Mouse (Mus musculus) hindbrain, embryonic 16.5 days (tissue): Measurements from ENCODE around the gene Adam8. TPM values are rescaled to one million over a fixed set of nuclear protein-coding genes. Genes with fewer than 3 reads are reported as not detected.

Source experiments
- ATAC-seq: fragments of 200-750 bp; cut with Nextera tagmentation; 2 replicates; pipeline ENCODE4 v1.8.0; 2017; ENCODE audit warnings: moderate TSS enrichment, moderate library complexity
- H3K27ac ChIP-seq: fragments of 300-500 bp; sonication (generic); 2 replicates; pipeline ENCODE4 v1.5.1; 2014; ENCODE audit warnings: low read depth, mild to moderate bottlenecking, control low read depth, low read length, moderate library complexity
- H3K27me3 ChIP-seq: fragments of 300-500 bp; sonication (generic); replicated peaks from 2 replicates; pipeline ENCODE4 v1.6.1; 2014; ENCODE audit warnings: low read length; ENCODE audit not compliant: control insufficient read depth, insufficient read depth
- H3K36me3 ChIP-seq: fragments of 300-500 bp; sonication (generic); 2 replicates; pipeline ENCODE4 v1.6.1; 2014; ENCODE audit warnings: mild to moderate bottlenecking, low read length, moderate library complexity, mixed read lengths; ENCODE audit not compliant: control insufficient read depth, insufficient read depth
- H3K4me1 ChIP-seq: fragments of 300-500 bp; sonication (generic); 2 replicates; pipeline ENCODE4 v1.6.1; 2014; ENCODE audit warnings: low read depth, low read length; ENCODE audit not compliant: control insufficient read depth, insufficient read depth
- H3K4me2 ChIP-seq: fragments of 300-500 bp; sonication (generic); 2 replicates; pipeline ENCODE4 v1.6.1; 2014; ENCODE audit warnings: mild to moderate bottlenecking, low read length, control low read depth, moderate library complexity
- H3K4me3 ChIP-seq: fragments of 300-500 bp; sonication (generic); 2 replicates; pipeline ENCODE4 v1.5.1; 2014; ENCODE audit warnings: mild to moderate bottlenecking, low read length, control low read depth, moderate library complexity
- H3K9ac ChIP-seq: fragments of 300-500 bp; sonication (generic); 2 replicates; pipeline ENCODE4 v1.6.1; 2014; ENCODE audit warnings: low read depth, mild to moderate bottlenecking, control low read depth, low read length, moderate library complexity
- H3K9me3 ChIP-seq: fragments of 300-500 bp; sonication (generic); 2 replicates; pipeline ENCODE4 v1.6.1; 2014; ENCODE audit warnings: mild to moderate bottlenecking, low read length, moderate library complexity; ENCODE audit not compliant: control insufficient read depth
- WGBS: fragments of 180-500 bp; shearing (Covaris S2); extraction: QIAGEN DNeasy Blood & Tissue Kit; methylation state at CpG from one replicate; pipeline ENCODE4 v1.1.7; 2014; 5-methylcytosine and 5-hydroxymethylcytosine counted together
- polyA plus RNA-seq: library from polyadenylated mRNA; unstranded; fragments of >200 nt; fragmentation: Nextera tagmentation; extraction: Ambion mirVana; gene quantifications from 2 replicates; pipeline ENCODE4 v1.2.1, GENCODE M21; 2015

The Adam8 gene
- polyA plus RNA-seq, 1 experiment from 2014 or later, result 2.8 TPM

GRCm38 (mm10) chr7:140006861-140007611, 14.7 kb upstream of the Adam8 start:
- 93% methylated on average over 9 of the region's 9 CpGs for WGBS
- Histone ChIP-seq H3K4me1 (no peaks in the 10 kb centered on the region), H3K27ac (no peak overlapping the region), H3K9me3 (no peaks in the 10 kb centered on the region), H3K9ac (no peak overlapping the region), H3K27me3 (no peaks in the 10 kb centered on the region), H3K4me2 (no peak overlapping the region), H3K4me3 (no peak overlapping the region), H3K36me3 (peaks cover 26% of the 10 kb centered on the region)
- ATAC-seq, result no peak

- ATAC-seq, result no peak
- peaks cover 37% of the 10 kb centered on the region for H3K36me3 ChIP-seq
Measured at GRCm38 (mm10) chr7:140004666-140005065, 12.3 kb upstream of the Adam8 start.

GRCm38 (mm10) chr7:140001086-140001740, 8.9 kb upstream of the Adam8 start:
- no peak overlapping the region for H3K9ac ChIP-seq
- H3K27ac ChIP-seq, result no peak overlapping the region
- no peak overlapping the region for H3K4me2 ChIP-seq
- no peaks in the 10 kb centered on the region for H3K27me3 ChIP-seq
- H3K4me3 ChIP-seq, result no peak overlapping the region
- ATAC-seq, result no peak
- H3K36me3 ChIP-seq, result peaks cover 54% of the 10 kb centered on the region
- 64% methylated on average over 12 of the region's 12 CpGs for WGBS
- H3K4me1 ChIP-seq, result no peaks in the 10 kb centered on the region
- no peaks in the 10 kb centered on the region for H3K9me3 ChIP-seq

More at GRCm38 (mm10) chr7:140004666-140005065, 12.3 kb upstream of the Adam8 start:
- no peak overlapping the region for H3K9ac ChIP-seq
- no peak overlapping the region for H3K4me2 ChIP-seq
- H3K27ac ChIP-seq, result no peak overlapping the region
- WGBS, result 90% methylated on average over 8 of the region's 8 CpGs
- H3K9me3 ChIP-seq, result no peaks in the 10 kb centered on the region
- no peak overlapping the region for H3K4me3 ChIP-seq
- no peaks in the 10 kb centered on the region for H3K27me3 ChIP-seq
- no peaks in the 10 kb centered on the region for H3K4me1 ChIP-seq

GRCm38 (mm10) chr7:139998691-139999350, 6.5 kb upstream of the Adam8 start:
- Histone ChIP-seq H3K36me3 (peaks cover 40% of the 10 kb centered on the region), H3K27me3 (no peaks in the 10 kb centered on the region), H3K27ac (no peak overlapping the region), H3K4me3 (no peak overlapping the region), H3K4me2 (no peak overlapping the region), H3K4me1 (no peaks in the 10 kb centered on the region), H3K9ac (no peak overlapping the region), H3K9me3 (no peaks in the 10 kb centered on the region)
- no peak for ATAC-seq
- 91% methylated on average over 13 of the region's 13 CpGs for WGBS

- no peak overlapping the region for H3K4me2 ChIP-seq
- ATAC-seq, result no peak
- H3K36me3 ChIP-seq, result peaks cover 29% of the 10 kb centered on the region
- no peaks in the 10 kb centered on the region for H3K9me3 ChIP-seq
- no peak overlapping the region for H3K27ac ChIP-seq
- H3K9ac ChIP-seq, result no peak overlapping the region
- no peaks in the 10 kb centered on the region for H3K4me1 ChIP-seq
- H3K4me3 ChIP-seq, result no peak overlapping the region
- WGBS, result 25% methylated on average over 3 of the region's 3 CpGs
- H3K27me3 ChIP-seq, result no peaks in the 10 kb centered on the region
Measured at GRCm38 (mm10) chr7:139994676-139995075, 2.3 kb upstream of the Adam8 start.

GRCm38 (mm10) chr7:139994202-139994601, 1.8 kb upstream of the Adam8 start:
- Histone ChIP-seq H3K27ac (no peak overlapping the region), H3K9ac (no peak overlapping the region), H3K4me2 (no peak overlapping the region), H3K27me3 (no peaks in the 10 kb centered on the region), H3K4me3 (no peak overlapping the region), H3K36me3 (peaks cover 28% of the 10 kb centered on the region), H3K4me1 (no peaks in the 10 kb centered on the region), H3K9me3 (no peaks in the 10 kb centered on the region)
- WGBS, result 78% methylated on average over 4 of the region's 4 CpGs
- ATAC-seq, result no peak

- H3K4me3 ChIP-seq, result no peak overlapping the region
- no peaks in the 10 kb centered on the region for H3K4me1 ChIP-seq
- ATAC-seq, result no peak
- H3K27me3 ChIP-seq, result no peaks in the 10 kb centered on the region
- no peak overlapping the region for H3K9ac ChIP-seq
- no peaks in the 10 kb centered on the region for H3K9me3 ChIP-seq
- peaks cover 21% of the 10 kb centered on the region for H3K36me3 ChIP-seq
- 90% methylated on average over 6 of the region's 6 CpGs for WGBS
- no peak overlapping the region for H3K27ac ChIP-seq
- no peak overlapping the region for H3K4me2 ChIP-seq
Measured at GRCm38 (mm10) chr7:139993532-139993931, 1.2 kb upstream of the Adam8 start.

GRCm38 (mm10) chr7:139990864-139991394, 1.4 kb downstream of the Adam8 start:
- no peak overlapping the region for H3K27ac ChIP-seq
- no peaks in the 10 kb centered on the region for H3K9me3 ChIP-seq
- no peak overlapping the region for H3K4me3 ChIP-seq
- 90% methylated on average over 8 of the region's 8 CpGs for WGBS
- no peaks in the 10 kb centered on the region for H3K27me3 ChIP-seq
- no peak overlapping the region for H3K4me2 ChIP-seq
- no peak for ATAC-seq
- H3K36me3 ChIP-seq, result peaks cover 3% of the 10 kb centered on the region; the same call in 1 of the 2 replicates
- H3K9ac ChIP-seq, result no peak overlapping the region
- no peaks in the 10 kb centered on the region for H3K4me1 ChIP-seq

GRCm38 (mm10) chr7:139988272-139988671, 4.1 kb downstream of the Adam8 start:
- no peaks in the 10 kb centered on the region for H3K9me3 ChIP-seq
- H3K4me2 ChIP-seq, result no peak overlapping the region
- H3K27me3 ChIP-seq, result no peaks in the 10 kb centered on the region
- no peak overlapping the region for H3K9ac ChIP-seq
- H3K27ac ChIP-seq, result no peak overlapping the region
- 88% methylated on average over 9 of the region's 9 CpGs for WGBS
- no peaks in the 10 kb centered on the region for H3K36me3 ChIP-seq
- no peaks in the 10 kb centered on the region for H3K4me1 ChIP-seq
- H3K4me3 ChIP-seq, result no peak overlapping the region
- no peak for ATAC-seq
